Mouse (Mus musculus) G1E (cell line): Measurements from ENCODE around the gene Ralgds. TPM values are rescaled to one million over a fixed set of nuclear protein-coding genes. Genes with fewer than 3 reads are reported as not detected.

Source experiments
- ATAC-seq: 2 replicates; pipeline ENCODE4 v1.8.0; 2016; ENCODE audit warnings: mild to moderate bottlenecking; ENCODE audit not compliant: insufficient number of reproducible peaks, poor library complexity, low FRiP score, severe bottlenecking; ENCODE audit errors: extremely low read depth
- DNase-seq: peaks from one replicate; pipeline ENCODE4 v3.0.0; 2012; ENCODE audit warnings: low spot score
- H3K27me3 ChIP-seq: 2 replicates; pipeline ENCODE4 v1.6.1; 2012; ENCODE audit warnings: mild to moderate bottlenecking, low read length, inconsistent platforms; ENCODE audit not compliant: insufficient read depth
- H3K36me3 ChIP-seq: replicated peaks from 2 replicates; pipeline ENCODE3; 2012; ENCODE audit warnings: mild to moderate bottlenecking, inconsistent platforms
- H3K4me1 ChIP-seq: 2 replicates; pipeline ENCODE4 v1.6.1; 2012; ENCODE audit warnings: low read depth, low read length, inconsistent platforms, mixed read lengths; ENCODE audit not compliant: insufficient read depth
- H3K4me3 ChIP-seq: 2 replicates; pipeline ENCODE4 v1.5.1; 2012; ENCODE audit warnings: low read depth, mild to moderate bottlenecking, inconsistent platforms, low read length, moderate library complexity, mixed read lengths
- H3K9me3 ChIP-seq: replicated peaks from 2 replicates; pipeline ENCODE4 v1.6.1; 2012; ENCODE audit warnings: inconsistent platforms
- CTCF ChIP-seq: IDR thresholded peaks from 2 replicates; pipeline ENCODE4 v1.5.1; 2012; ENCODE audit warnings: low read depth, low read length, inconsistent platforms, mixed read lengths
- GATA1 ChIP-seq: IDR thresholded peaks from 2 replicates; pipeline ENCODE4 v1.6.1; 2012; ENCODE audit warnings: borderline replicate concordance, low read length, inconsistent platforms, mixed read lengths
- GATA2 ChIP-seq: IDR thresholded peaks from 2 replicates; pipeline ENCODE4 v1.6.1; 2012; ENCODE audit warnings: low read depth, low read length, inconsistent platforms, borderline replicate concordance
- POLR2AphosphoS5 ChIP-seq: IDR thresholded peaks from 2 replicates; pipeline ENCODE4 v1.6.1; 2012; ENCODE audit warnings: low read depth, low read length, inconsistent platforms; ENCODE audit not compliant: insufficient replicate concordance
- TAL1 ChIP-seq: conservative IDR thresholded peaks from 2 replicates; pipeline ENCODE4 v1.6.1; 2012; ENCODE audit warnings: low read depth, low read length, inconsistent platforms, mixed read lengths
- polyA plus RNA-seq: library from polyadenylated mRNA; stranded (reverse); fragments of >175 nt; gene quantifications from 2 replicates; pipeline ENCODE4 v1.2.3, GENCODE M21; 2012
- total RNA-seq, 2 experiments: library from RNA; stranded (forward) in 1 of 2; stranded (reverse) in 1 of 2; fragments of 200-1000 nt in 1 of 2; fragments of >200 nt in 1 of 2; fragmentation: Nextera tagmentation in 1 of 2; gene quantifications; 2 replicates each; pipeline ENCODE4 v1.2.3; 2014 to 2017

Gene Ralgds
- total and polyA plus RNA-seq, 3 experiments, result 0.02 to 0.49 TPM; not detected in 1

- no peak for TF ChIP-seq POLR2AphosphoS5
- TF ChIP-seq GATA1, result no peak
- TF ChIP-seq GATA2, result no peak
- no peak for TF ChIP-seq TAL1
- no peak for TF ChIP-seq CTCF
Measured at GRCm38 (mm10) chr2:28585730-28586129, 72.8 kb downstream of the Ralgds start.

GRCm38 (mm10) chr2:28588574-28588973, 75.6 kb downstream of the Ralgds start:
- no peak for DNase-seq
- no peak for TF ChIP-seq POLR2AphosphoS5
- no peak for TF ChIP-seq TAL1
- no peak for TF ChIP-seq GATA1
- no peak for TF ChIP-seq GATA2
- no peak for TF ChIP-seq CTCF
- H3K4me3 ChIP-seq, result no peak overlapping the region; the same call in 1 of the 2 replicates

More at GRCm38 (mm10) chr2:28585730-28586129, 72.8 kb downstream of the Ralgds start:
- no peak for DNase-seq
- ATAC-seq, result no peak
- peaks cover 6% of the 10 kb centered on the region for H3K36me3 ChIP-seq
- H3K4me1 ChIP-seq, result peaks cover 70% of the 10 kb centered on the region
- H3K27me3 ChIP-seq, result no peaks in the 10 kb centered on the region
- H3K9me3 ChIP-seq, result no peaks in the 10 kb centered on the region
- no peak overlapping the region for H3K4me3 ChIP-seq

GRCm38 (mm10) chr2:28591479-28591878, 78.6 kb downstream of the Ralgds start:
- TF ChIP-seq POLR2AphosphoS5, result no peak
- no peak for TF ChIP-seq GATA1
- TF ChIP-seq TAL1, result no peak
- no peak for TF ChIP-seq CTCF
- no peak for TF ChIP-seq GATA2
- no peaks in the 10 kb centered on the region for H3K36me3 ChIP-seq
- H3K4me3 ChIP-seq, result no peak overlapping the region
- H3K4me1 ChIP-seq, result peaks cover 81% of the 10 kb centered on the region
- DNase-seq (no peak), ATAC-seq (no peak)
- no peaks in the 10 kb centered on the region for H3K27me3 ChIP-seq
- no peaks in the 10 kb centered on the region for H3K9me3 ChIP-seq

More at GRCm38 (mm10) chr2:28588574-28588973, 75.6 kb downstream of the Ralgds start:
- peaks cover 78% of the 10 kb centered on the region for H3K4me1 ChIP-seq
- H3K9me3 ChIP-seq, result no peaks in the 10 kb centered on the region
- ATAC-seq, result no peak
- H3K36me3 ChIP-seq, result no peaks in the 10 kb centered on the region
- no peaks in the 10 kb centered on the region for H3K27me3 ChIP-seq

- Histone ChIP-seq H3K36me3 (no peaks in the 10 kb centered on the region), H3K4me3 (peak overlapping the region; percentile 11; the same call in 1 of the 2 replicates), H3K9me3 (no peaks in the 10 kb centered on the region), H3K27me3 (no peaks in the 10 kb centered on the region), H3K4me1 (peaks cover 85% of the 10 kb centered on the region)
- TF ChIP-seq CTCF, result peak; percentile 94
- no peak for TF ChIP-seq TAL1
- ATAC-seq (no peak), DNase-seq (peak; percentile 71)
Measured at GRCm38 (mm10) chr2:28592809-28593208, 79.9 kb downstream of the Ralgds start.

GRCm38 (mm10) chr2:28596021-28596420, 83.1 kb downstream of the Ralgds start:
- Histone ChIP-seq H3K36me3 (peaks cover 4% of the 10 kb centered on the region), H3K27me3 (no peaks in the 10 kb centered on the region), H3K4me3 (no peak overlapping the region; the same call in 1 of the 2 replicates), H3K9me3 (no peaks in the 10 kb centered on the region), H3K4me1 (peaks cover 94% of the 10 kb centered on the region)
- ATAC-seq (peak; percentile 16; the same call in 1 of the 2 replicates), DNase-seq (peak; percentile 92)
- TF ChIP-seq TAL1 (peak; percentile 93), CTCF (no peak)

GRCm38 (mm10) chr2:28596998-28597397, 84.1 kb downstream of the Ralgds start:
- TF ChIP-seq GATA1 (no peak), CTCF (peak; percentile 86), GATA2 (no peak), TAL1 (no peak), POLR2AphosphoS5 (no peak)

GRCm38 (mm10) chr2:28597733-28598547, 85.0 kb downstream of the Ralgds start:
- Histone ChIP-seq H3K9me3 (no peaks in the 10 kb centered on the region), H3K27me3 (no peaks in the 10 kb centered on the region), H3K4me1 (peaks cover 93% of the 10 kb centered on the region), H3K36me3 (peaks cover 4% of the 10 kb centered on the region), H3K4me3 (peak overlapping the region; percentile 60; the same call in 1 of the 2 replicates)
- DNase-seq (peak; percentile 92), ATAC-seq (peak; percentile 73)
- TF ChIP-seq TAL1 (peak; percentile 98), CTCF (no peak), GATA1 (no peak), GATA2 (0 out of 2 replicates have a peak, but pooled peaks have one; percentile 50)

More at GRCm38 (mm10) chr2:28596998-28597397, 84.1 kb downstream of the Ralgds start:
- no peaks in the 10 kb centered on the region for H3K27me3 ChIP-seq
- peak overlapping the region; percentile 60; the same call in 1 of the 2 replicates for H3K4me3 ChIP-seq
- DNase-seq, result no peak
- H3K9me3 ChIP-seq, result no peaks in the 10 kb centered on the region
- no peak for ATAC-seq
- peaks cover 4% of the 10 kb centered on the region for H3K36me3 ChIP-seq
- peaks cover 96% of the 10 kb centered on the region for H3K4me1 ChIP-seq
